Mouse (Mus musculus): ENCODE measurements around the gene Adgrb3. TPM values are rescaled to one million over a fixed set of nuclear protein-coding genes. Genes with fewer than 3 reads are reported as not detected.

Gene Adgrb3
- polyA plus RNA-seq, 1 experiment from 2014 or later = 3.0 TPM

- 73% methylated on average over 14 of the region's 14 CpGs for WGBS
- H3K9me3 ChIP-seq (replicated peaks; ENCODE audit: control insufficient read depth, low read length) = no peaks in the 10 kb centered on the region
- no peaks in the 10 kb centered on the region for H3K4me1 ChIP-seq (ENCODE audit: control insufficient read depth, insufficient read depth, low read length)
- no peaks in the 10 kb centered on the region for H3K27me3 ChIP-seq (ENCODE audit: control insufficient read depth, insufficient read depth, low read length)
- no peak overlapping the region for H3K9ac ChIP-seq (replicated peaks; ENCODE audit: low read length)
- H3K27ac ChIP-seq (replicated peaks; ENCODE audit: low read depth, low read length) = no peak overlapping the region
- no peak overlapping the region for H3K4me3 ChIP-seq (ENCODE audit: low read depth, low read length)
- no peak overlapping the region for H3K4me2 ChIP-seq (ENCODE audit: low read depth, low read length)
- no peaks in the 10 kb centered on the region for H3K36me3 ChIP-seq (replicated peaks; ENCODE audit: control insufficient read depth, insufficient read depth, low read depth, low read length)
- ATAC-seq (replicated peaks; ENCODE audit: insufficient number of reproducible peaks, low FRiP score, low TSS enrichment, low read depth) (no peak; the same call in 1 of the 2 replicates), DNase-seq (ENCODE audit: low spot score) (no peak)
Observed at GRCm38 (mm10) chr1:25085616-25086372, 743.7 kb downstream of the Adgrb3 start.

- Histone ChIP-seq H3K4me3 (ENCODE audit: low read depth, low read length) (no peak overlapping the region), H3K4me2 (ENCODE audit: low read depth, low read length) (no peak overlapping the region), H3K27me3 (ENCODE audit: control insufficient read depth, insufficient read depth, low read length) (no peaks in the 10 kb centered on the region), H3K36me3 (replicated peaks; ENCODE audit: control insufficient read depth, insufficient read depth, low read depth, low read length) (no peaks in the 10 kb centered on the region), H3K4me1 (ENCODE audit: control insufficient read depth, insufficient read depth, low read length) (no peaks in the 10 kb centered on the region), H3K27ac (replicated peaks; ENCODE audit: low read depth, low read length) (no peak overlapping the region), H3K9ac (replicated peaks; ENCODE audit: low read length) (no peak overlapping the region), H3K9me3 (replicated peaks; ENCODE audit: control insufficient read depth, low read length) (no peaks in the 10 kb centered on the region)
- ATAC-seq (replicated peaks; ENCODE audit: insufficient number of reproducible peaks, low FRiP score, low TSS enrichment, low read depth) (no peak), DNase-seq (ENCODE audit: low spot score) (no peak)
- 73% methylated on average over 8 of the region's 8 CpGs for WGBS
Observed at GRCm38 (mm10) chr1:25082377-25082776, 747.1 kb downstream of the Adgrb3 start.

GRCm38 (mm10) chr1:25081265-25081849 lies 748.1 kb downstream of the Adgrb3 start:
- Histone ChIP-seq H3K4me1 (ENCODE audit: control insufficient read depth, insufficient read depth, low read length) (no peaks in the 10 kb centered on the region), H3K9me3 (replicated peaks; ENCODE audit: control insufficient read depth, low read length) (no peaks in the 10 kb centered on the region), H3K4me3 (ENCODE audit: low read depth, low read length) (no peak overlapping the region), H3K4me2 (ENCODE audit: low read depth, low read length) (no peak overlapping the region), H3K27ac (replicated peaks; ENCODE audit: low read depth, low read length) (no peak overlapping the region), H3K9ac (replicated peaks; ENCODE audit: low read length) (no peak overlapping the region), H3K27me3 (ENCODE audit: control insufficient read depth, insufficient read depth, low read length) (no peaks in the 10 kb centered on the region), H3K36me3 (replicated peaks; ENCODE audit: control insufficient read depth, insufficient read depth, low read depth, low read length) (no peaks in the 10 kb centered on the region)
- DNase-seq (ENCODE audit: low spot score) (no peak), ATAC-seq (replicated peaks; ENCODE audit: insufficient number of reproducible peaks, low FRiP score, low TSS enrichment, low read depth) (no peak)
- 57% methylated on average over 4 of the region's 4 CpGs for WGBS

- Histone ChIP-seq H3K27ac (replicated peaks; ENCODE audit: low read depth, low read length) (no peak overlapping the region), H3K27me3 (ENCODE audit: control insufficient read depth, insufficient read depth, low read length) (no peaks in the 10 kb centered on the region), H3K36me3 (replicated peaks; ENCODE audit: control insufficient read depth, insufficient read depth, low read depth, low read length) (no peaks in the 10 kb centered on the region), H3K9ac (replicated peaks; ENCODE audit: low read length) (no peak overlapping the region), H3K4me2 (ENCODE audit: low read depth, low read length) (no peak overlapping the region), H3K9me3 (replicated peaks; ENCODE audit: control insufficient read depth, low read length) (no peaks in the 10 kb centered on the region), H3K4me1 (ENCODE audit: control insufficient read depth, insufficient read depth, low read length) (no peaks in the 10 kb centered on the region), H3K4me3 (ENCODE audit: low read depth, low read length) (no peak overlapping the region)
- 94% methylated on average over 2 of the region's 2 CpGs for WGBS
- DNase-seq (ENCODE audit: low spot score) (no peak), ATAC-seq (replicated peaks; ENCODE audit: insufficient number of reproducible peaks, low FRiP score, low TSS enrichment, low read depth) (no peak)
Observed at GRCm38 (mm10) chr1:25079395-25079794, 750.1 kb downstream of the Adgrb3 start.

GRCm38 (mm10) chr1:25075952-25076351 lies 753.6 kb downstream of the Adgrb3 start:
- H3K9me3 ChIP-seq (replicated peaks; ENCODE audit: control insufficient read depth, low read length) = no peaks in the 10 kb centered on the region
- H3K9ac ChIP-seq (replicated peaks; ENCODE audit: low read length) = no peak overlapping the region
- no peak overlapping the region for H3K27ac ChIP-seq (replicated peaks; ENCODE audit: low read depth, low read length)
- no peak overlapping the region for H3K4me3 ChIP-seq (ENCODE audit: low read depth, low read length)
- no peaks in the 10 kb centered on the region for H3K36me3 ChIP-seq (replicated peaks; ENCODE audit: control insufficient read depth, insufficient read depth, low read depth, low read length)
- DNase-seq (ENCODE audit: low spot score) (no peak), ATAC-seq (replicated peaks; ENCODE audit: insufficient number of reproducible peaks, low FRiP score, low TSS enrichment, low read depth) (no peak)
- H3K27me3 ChIP-seq (ENCODE audit: control insufficient read depth, insufficient read depth, low read length) = no peaks in the 10 kb centered on the region
- no peaks in the 10 kb centered on the region for H3K4me1 ChIP-seq (ENCODE audit: control insufficient read depth, insufficient read depth, low read length)
- no peak overlapping the region for H3K4me2 ChIP-seq (ENCODE audit: low read depth, low read length)
- WGBS = 85% methylated on average over 5 of the region's 5 CpGs

- H3K36me3 ChIP-seq (replicated peaks; ENCODE audit: control insufficient read depth, insufficient read depth, low read depth, low read length) = no peaks in the 10 kb centered on the region
- H3K4me2 ChIP-seq (ENCODE audit: low read depth, low read length) = no peak overlapping the region
- no peak overlapping the region for H3K9ac ChIP-seq (replicated peaks; ENCODE audit: low read length)
- 21% methylated on average over 6 of the region's 6 CpGs for WGBS
- H3K9me3 ChIP-seq (replicated peaks; ENCODE audit: control insufficient read depth, low read length) = no peaks in the 10 kb centered on the region
- H3K27ac ChIP-seq (replicated peaks; ENCODE audit: low read depth, low read length) = no peak overlapping the region
- H3K4me1 ChIP-seq (ENCODE audit: control insufficient read depth, insufficient read depth, low read length) = no peaks in the 10 kb centered on the region
- H3K27me3 ChIP-seq (ENCODE audit: control insufficient read depth, insufficient read depth, low read length) = no peaks in the 10 kb centered on the region
- H3K4me3 ChIP-seq (ENCODE audit: low read depth, low read length) = no peak overlapping the region
- no peak for DNase-seq (ENCODE audit: low spot score)
- ATAC-seq (replicated peaks; ENCODE audit: insufficient number of reproducible peaks, low FRiP score, low TSS enrichment, low read depth) = no peak
Observed at GRCm38 (mm10) chr1:25063964-25064363, 765.5 kb downstream of the Adgrb3 start.

GRCm38 (mm10) chr1:25060935-25061334 lies 768.6 kb downstream of the Adgrb3 start:
- WGBS = 78% methylated on average over 3 of the region's 3 CpGs
- Histone ChIP-seq H3K4me1 (ENCODE audit: control insufficient read depth, insufficient read depth, low read length) (no peaks in the 10 kb centered on the region), H3K9me3 (replicated peaks; ENCODE audit: control insufficient read depth, low read length) (no peaks in the 10 kb centered on the region), H3K27me3 (ENCODE audit: control insufficient read depth, insufficient read depth, low read length) (no peaks in the 10 kb centered on the region), H3K27ac (replicated peaks; ENCODE audit: low read depth, low read length) (no peak overlapping the region), H3K9ac (replicated peaks; ENCODE audit: low read length) (no peak overlapping the region), H3K36me3 (replicated peaks; ENCODE audit: control insufficient read depth, insufficient read depth, low read depth, low read length) (no peaks in the 10 kb centered on the region), H3K4me2 (ENCODE audit: low read depth, low read length) (no peak overlapping the region), H3K4me3 (ENCODE audit: low read depth, low read length) (no peak overlapping the region)
- no peak for ATAC-seq (replicated peaks; ENCODE audit: insufficient number of reproducible peaks, low FRiP score, low TSS enrichment, low read depth)
- DNase-seq (ENCODE audit: low spot score) = no peak

- Histone ChIP-seq H3K9me3 (replicated peaks; ENCODE audit: control insufficient read depth, low read length) (no peaks in the 10 kb centered on the region), H3K4me1 (ENCODE audit: control insufficient read depth, insufficient read depth, low read length) (no peaks in the 10 kb centered on the region), H3K4me3 (ENCODE audit: low read depth, low read length) (no peak overlapping the region), H3K36me3 (replicated peaks; ENCODE audit: control insufficient read depth, insufficient read depth, low read depth, low read length) (no peaks in the 10 kb centered on the region), H3K9ac (replicated peaks; ENCODE audit: low read length) (no peak overlapping the region), H3K4me2 (ENCODE audit: low read depth, low read length) (no peak overlapping the region), H3K27me3 (ENCODE audit: control insufficient read depth, insufficient read depth, low read length) (no peaks in the 10 kb centered on the region), H3K27ac (replicated peaks; ENCODE audit: low read depth, low read length) (no peak overlapping the region)
- DNase-seq (ENCODE audit: low spot score) = no peak
- no peak for ATAC-seq (replicated peaks; ENCODE audit: insufficient number of reproducible peaks, low FRiP score, low TSS enrichment, low read depth)
- 92% methylated on average over 6 of the region's 6 CpGs for WGBS
Observed at GRCm38 (mm10) chr1:25060191-25060590, 769.3 kb downstream of the Adgrb3 start.

All from embryonic facial prominence, embryonic 11.5 days (tissue).